Mouse (Mus musculus) adrenal gland, adult 2 months (tissue): ENCODE results near the gene Brap. TPM values are rescaled to one million over a fixed set of nuclear protein-coding genes. Genes with fewer than 3 reads are reported as not detected.
"Not testable (repeated sequence)": the region's sequence is repeated elsewhere in the genome, so short reads cannot be mapped to it uniquely, and the experiment has no call there.

Experiments
- DNase-seq: peaks from one replicate; pipeline ENCODE4 v3.0.0; 2021
- long read RNA-seq: library from polyadenylated mRNA; stranded (forward); transcript quantifications from one replicate; pipeline ENCODE4 v2.0.0, GENCODE M21; 2021
- polyA plus RNA-seq: library from polyadenylated mRNA; depleted of rRNA; stranded (reverse); fragments of >200 nt; gene quantifications from 2 replicates; pipeline ENCODE4 v1.2.3, GENCODE M21; 2012; rRNA removed
- total RNA-seq, 2 experiments: library from RNA; stranded (reverse); gene quantifications; 2 replicates each; pipeline ENCODE4 v1.2.3; 2021

The Brap gene
- total RNA-seq: 10 to 100 TPM; 52.4 to 60.5 TPM
- polyA plus RNA-seq: 14.7 and 17.0 TPM in 2 replicates
- long read RNA-seq, full-length matches to known transcripts: 46 of 58 reads
- long read RNA-seq, partial matches to known transcripts: 6 of 58 reads
- long read RNA-seq, other reads (novel, unspliced or antisense): 6 of 58 reads

DNA sequence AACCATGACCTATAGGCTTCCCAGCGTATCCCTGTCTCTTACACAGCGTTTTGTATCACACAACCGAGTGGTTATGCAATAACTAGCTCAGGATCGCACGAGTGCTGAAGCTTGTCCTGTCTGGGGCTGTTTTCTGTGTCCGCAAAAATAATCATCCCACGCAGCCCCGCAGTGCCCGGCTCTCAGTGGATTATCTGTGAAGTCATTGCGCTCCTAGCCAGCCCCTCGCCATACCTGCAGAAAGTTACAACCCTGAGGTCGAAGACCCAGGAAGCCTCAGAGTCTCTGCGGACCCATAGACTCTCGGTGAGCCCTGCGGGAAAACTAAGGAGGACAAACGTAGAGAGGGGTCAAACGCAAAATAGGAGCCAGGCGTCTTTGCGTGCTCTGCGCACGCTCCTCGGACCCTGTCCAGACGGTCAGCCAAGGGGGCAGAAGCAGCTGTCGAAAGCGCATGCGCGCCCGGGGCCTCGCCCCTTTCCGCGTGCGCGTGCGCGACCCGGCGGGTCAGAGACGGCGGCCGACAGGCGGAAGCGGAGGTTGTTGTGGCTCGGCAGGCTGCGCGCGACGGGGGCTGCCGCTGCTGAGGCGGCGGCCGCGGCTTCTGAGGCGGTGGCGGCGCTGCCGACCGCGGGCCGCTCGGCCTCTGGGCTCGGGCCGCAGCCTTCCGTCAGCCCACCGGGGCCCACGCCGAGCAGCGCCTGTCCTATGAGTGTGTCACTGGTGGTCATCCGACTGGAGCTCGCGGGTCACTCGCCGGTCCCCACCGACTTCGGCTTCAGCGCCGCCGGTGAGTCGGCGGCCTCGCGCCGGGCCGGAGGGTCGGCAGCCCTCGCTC is at the start of gene Brap, which contains the start of gene Acad10:
Gene Brap (plus strand): TSS at position 505 of the 838 bp plus-strand sequence.
Gene Acad10 (minus strand): TSS at position 456 of the 838 bp plus-strand sequence.
- peak; percentile 97 for DNase-seq

DNA sequence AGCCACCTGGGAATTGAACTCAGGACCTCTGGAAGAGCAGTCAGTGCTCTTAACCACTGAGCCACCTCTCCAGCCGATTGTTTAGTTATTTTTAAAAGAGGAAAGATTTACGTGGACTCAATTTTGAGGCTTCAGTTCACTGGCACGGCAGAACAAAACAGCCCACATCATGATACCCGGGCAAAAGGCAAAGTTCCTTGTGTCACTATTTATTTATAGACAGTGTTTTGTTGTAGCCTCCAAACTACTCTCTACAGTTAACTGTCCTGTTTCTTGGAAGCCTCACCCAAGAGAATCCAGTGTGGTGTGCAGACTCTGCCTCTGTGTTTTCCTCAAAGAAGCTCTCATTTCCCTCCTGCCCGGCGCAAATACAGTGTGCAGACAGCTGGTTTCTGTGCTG is 48.3 kb upstream of the Brap start:
- no peak for DNase-seq

DNA sequence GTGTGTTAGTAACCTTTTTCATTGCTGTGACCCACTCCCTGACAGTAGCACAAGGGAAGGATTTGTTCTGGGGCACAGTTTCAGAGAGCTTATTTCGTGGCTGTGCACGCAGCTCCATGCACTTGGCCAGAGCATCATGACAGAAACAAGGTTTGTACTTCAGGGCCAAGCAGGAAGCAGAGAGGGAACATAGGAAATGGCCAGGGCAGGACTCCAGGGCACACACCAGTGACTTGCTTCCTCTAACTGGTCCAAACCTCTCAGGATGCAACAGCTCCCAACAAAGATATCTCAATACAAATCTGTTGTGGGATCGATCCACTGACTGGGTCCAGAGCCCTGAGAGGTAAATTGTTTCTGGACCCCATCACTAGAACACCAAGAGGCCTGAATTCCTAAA is 45.4 kb upstream of the Brap start:
- DNase-seq: not testable (repeated sequence)

DNA sequence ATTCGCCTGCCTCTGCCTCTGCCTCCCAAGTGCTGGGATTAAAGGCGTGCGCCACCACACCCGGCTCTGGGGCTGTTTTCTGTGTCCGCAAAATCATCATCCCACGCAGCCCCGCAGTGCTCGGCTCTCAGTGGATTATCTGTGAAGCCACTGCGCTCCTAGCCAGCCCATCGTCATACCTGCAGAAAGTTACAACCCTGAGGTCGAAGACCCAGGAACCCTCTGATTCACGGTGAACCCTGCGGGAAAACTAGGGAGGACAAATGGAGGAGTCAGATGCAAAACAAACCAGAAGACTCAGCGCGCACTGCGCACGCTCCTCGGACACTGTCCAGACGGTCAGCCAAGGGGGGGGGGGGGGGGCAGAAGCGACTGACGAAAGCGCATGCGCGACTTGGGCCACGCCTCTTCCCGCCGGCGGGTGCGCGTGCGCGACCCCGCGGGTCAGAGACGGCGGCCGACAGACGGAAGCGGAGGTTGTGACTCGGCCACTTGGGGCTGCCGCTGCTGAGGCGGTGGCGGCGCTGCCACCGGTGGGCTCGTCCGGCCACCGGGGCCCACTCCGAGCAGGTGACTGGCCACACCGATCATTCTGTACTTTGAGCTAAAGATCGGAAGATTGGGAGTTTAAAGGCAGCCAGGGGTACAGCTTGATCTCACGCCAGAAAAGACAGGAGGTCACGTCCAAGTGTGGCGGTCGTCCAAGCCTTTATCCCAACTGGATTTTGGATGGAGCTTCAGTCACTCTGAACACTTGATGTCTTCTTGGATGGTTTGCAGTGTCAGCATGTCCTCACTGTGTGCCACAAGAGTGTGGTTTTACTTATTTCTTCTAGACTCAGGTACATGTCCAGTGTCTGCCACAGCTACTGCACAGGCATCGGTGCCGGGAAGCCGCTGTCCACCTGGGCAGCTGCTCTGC is 41.5 kb upstream of the Brap start, which contains the start of gene Acad12:
Gene Acad12 (minus strand): TSS at position 347 of the 922 bp plus-strand sequence.
- peak; percentile 91 for DNase-seq

DNA sequence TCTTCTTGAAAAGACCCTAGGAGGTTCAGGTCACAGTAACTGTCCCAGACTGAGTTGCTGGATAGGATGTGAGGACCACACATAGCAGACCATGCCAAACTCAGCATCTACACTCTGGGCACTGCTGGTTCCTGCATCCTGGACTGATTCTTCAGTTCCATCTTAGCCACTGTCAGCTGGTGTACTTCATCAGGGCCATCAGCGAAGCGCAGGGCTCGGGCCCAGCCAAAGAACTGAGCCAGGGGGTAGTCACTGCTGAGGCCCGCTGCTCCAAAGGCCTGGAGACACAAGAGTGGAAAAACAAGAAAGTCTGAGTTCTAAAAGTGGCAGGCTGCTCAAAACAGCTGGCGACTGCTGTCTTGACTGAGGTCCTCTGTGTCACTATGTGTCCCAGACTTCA is 39.3 kb upstream of the Brap start:
- DNase-seq: no peak

DNA sequence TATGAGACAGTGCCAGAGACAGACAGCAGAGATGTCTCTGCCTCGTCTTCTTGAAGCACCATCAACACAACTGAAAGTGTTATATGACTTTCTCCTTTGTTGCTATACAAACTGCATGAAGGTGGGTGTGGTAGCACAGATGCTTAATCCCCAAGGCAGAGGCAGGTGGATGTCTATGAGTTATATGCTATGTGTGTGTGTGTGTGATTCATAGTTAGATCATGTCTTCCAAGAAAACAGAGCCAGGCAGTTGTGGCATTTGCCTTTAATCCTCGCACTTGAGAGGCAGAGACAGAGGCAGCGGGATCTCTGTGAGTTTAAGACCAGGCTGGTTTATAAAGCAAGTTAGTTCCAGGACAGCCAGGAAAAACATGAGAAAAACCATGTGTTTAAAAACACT is 37.1 kb upstream of the Brap start:
- no peak for DNase-seq

DNA sequence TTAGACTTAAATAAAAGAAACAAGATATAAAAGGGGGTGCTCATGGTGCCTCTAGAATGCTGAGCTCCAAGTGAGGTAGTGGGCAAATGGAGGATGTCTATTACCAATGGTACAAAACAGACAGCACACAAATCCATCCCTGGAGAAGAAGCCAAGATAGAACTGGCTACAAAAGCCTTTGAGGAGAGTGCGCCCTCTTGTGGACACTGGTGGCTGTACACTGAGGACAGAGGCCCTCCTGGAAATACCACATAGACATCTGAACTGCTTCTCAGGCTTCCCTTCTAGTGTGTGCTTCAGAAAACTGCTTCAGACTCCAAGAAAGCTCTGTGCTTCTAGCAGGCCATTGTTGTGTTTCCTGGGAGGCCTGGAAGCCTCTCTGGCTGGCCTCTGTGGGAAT is 32.5 kb upstream of the Brap start:
- peak; percentile 72 for DNase-seq

DNA sequence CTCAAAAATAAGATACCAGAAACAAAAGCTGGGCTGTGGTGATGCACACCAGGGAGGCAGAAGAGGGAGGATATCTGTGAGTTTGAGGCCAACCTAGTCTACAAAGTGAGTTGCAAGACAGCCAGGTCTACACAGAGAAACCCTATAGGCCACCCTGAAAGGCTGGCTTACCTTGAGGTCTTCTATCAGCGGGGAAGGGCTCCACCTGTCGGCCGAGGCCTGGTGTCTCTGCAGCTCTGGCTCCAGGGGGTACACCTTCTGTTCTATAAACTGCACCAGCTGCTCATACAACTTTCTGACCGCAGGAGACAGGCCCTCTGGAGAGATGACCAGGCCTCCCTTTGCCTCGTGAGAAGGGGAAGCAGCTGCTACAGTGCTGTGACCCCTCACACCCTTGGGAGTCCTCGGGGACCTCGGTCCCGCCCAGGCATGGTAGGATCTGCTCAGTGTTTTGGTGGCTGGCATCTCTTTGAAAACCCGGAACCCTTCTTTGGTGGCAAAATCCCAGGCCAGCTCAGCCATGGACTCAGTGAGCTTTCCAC is 29.2 kb upstream of the Brap start:
- DNase-seq: not testable (repeated sequence)

DNA sequence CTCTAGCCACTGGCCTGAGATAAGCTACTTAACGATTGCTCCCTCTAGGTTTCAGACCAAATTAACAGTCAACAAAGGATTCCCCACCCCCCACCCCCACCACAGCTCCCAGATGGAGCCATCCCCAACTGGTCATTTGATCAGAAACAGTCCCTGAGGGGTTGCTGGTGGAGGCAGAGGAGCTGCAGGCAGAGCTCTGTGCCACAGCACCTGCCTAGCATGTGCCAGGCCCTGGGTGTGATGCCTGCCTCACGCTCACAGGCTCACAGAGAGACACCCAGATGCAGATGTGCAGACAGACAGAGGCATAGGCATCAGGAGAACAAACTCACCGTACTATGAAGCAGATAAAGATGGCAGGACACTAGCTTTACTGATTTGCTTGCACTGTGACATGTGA is 27.6 kb upstream of the Brap start:
- no peak for DNase-seq

DNA sequence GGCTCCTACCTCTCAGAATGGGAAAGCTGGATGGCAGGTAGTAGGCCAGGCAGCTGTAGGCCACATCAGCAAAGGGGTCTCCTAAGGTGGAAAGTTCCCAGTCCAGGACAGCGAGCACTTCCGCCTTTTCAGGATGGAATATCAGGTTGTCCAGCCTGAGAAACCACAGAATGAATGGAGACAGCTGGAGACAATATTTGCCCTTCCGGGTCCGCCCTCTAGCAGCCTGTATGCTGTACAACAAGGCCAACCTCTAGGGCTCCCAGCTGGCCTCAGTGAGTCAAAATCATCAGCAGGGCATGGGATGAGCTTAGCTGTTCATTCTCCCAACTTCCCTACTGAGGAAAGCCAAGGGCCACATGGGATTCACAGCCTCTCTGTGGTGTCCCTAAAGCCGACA is 25.7 kb upstream of the Brap start:
- DNase-seq: no peak

DNA sequence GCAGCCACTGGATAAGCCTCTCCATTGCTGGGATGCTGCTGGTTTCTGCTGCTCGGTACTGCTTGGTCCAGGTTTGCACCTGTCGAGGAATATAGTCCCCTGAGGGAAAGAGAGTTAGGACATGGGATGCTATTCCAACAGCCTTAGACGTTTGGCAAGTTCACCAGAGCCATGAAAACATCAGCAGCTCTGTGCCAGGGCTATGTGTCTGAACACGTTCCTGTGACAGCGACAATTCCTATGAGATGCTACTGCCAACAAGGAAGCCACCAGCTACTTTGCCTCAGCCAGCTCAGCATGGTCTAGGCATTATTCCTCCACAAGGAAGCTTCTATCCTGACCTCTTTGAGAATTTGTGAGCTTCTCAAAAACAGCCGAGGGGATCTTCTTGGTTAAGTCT is 23.1 kb upstream of the Brap start:
- DNase-seq: no peak

DNA sequence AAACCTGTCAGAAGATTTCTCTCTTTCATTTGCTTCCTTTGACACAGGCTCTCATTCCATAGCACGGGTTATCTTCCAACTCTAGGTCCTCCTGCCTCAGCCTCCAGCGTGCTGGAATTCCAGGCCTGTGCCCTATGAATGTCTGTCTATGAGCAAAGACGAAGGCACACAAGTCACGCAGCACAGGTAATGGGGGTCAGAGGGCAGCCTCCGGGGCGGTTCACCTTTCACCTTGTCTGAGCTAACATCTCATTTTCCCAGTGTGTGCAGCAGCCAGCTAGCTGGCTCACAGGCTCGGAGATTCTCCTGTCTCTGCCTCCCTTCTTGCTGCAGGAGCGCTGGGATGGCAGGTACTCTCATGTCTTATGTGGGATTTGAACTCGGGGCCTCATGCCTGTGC is 20.8 kb upstream of the Brap start:
- no peak for DNase-seq

DNA sequence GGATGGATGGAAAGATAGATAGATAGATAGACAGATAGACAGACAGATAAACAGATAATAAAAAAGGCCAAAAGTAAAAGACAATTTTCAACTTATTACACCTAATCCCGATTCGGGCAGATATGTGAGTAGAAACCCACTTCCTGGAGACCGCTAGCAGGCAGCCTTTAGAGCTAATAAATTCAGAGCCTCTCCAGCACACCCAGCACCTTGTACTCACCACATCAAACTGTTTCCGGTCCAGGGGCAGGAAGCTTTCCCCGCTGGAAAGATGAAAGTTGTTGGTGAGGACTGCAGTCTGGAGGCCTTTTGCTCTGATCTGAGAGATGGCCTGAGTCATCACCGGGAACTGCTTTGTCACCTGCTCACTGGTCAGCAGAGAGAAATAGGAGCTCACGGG is 11.2 kb upstream of the Brap start:
- peak; percentile 29 for DNase-seq

DNA sequence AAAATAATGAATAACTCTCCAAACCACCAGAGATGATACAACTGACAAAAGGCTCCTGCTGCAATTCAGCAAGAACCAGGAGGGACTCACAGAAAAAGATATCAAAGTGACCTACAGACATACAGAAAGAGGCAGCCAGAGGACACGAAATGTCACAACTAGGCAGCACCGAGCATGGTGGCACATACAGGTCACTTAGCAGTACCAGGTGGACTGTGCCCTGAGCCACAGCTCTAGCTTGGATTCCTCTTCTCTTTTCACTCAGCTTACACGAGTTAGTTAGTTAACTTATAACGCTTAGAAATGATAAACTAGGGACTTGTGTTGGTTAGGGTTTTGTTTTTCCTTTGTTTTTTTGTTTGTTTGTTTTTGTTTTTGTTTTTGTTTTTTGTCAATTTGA is 5.8 kb upstream of the Brap start:
- DNase-seq: no peak

DNA sequence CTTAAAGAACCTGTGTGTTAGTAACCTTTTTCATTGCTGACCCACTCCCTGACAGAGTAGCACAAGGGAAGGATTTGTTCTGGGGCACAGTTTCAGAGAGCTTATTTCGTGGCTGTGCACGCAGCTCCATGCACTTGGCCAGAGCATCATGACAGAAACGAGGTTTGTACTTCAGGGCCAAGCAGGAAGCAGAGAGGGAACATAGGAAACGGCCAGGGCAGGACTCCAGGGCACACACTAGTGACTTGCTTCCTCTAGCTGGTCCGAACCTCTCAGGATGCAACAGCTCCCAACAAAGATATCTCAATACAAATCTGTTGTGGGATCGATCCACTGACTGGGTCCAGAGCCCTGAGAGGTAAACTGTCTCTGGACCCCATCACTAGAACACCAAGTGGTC is 3.5 kb upstream of the Brap start:
- not testable (repeated sequence) for DNase-seq

DNA sequence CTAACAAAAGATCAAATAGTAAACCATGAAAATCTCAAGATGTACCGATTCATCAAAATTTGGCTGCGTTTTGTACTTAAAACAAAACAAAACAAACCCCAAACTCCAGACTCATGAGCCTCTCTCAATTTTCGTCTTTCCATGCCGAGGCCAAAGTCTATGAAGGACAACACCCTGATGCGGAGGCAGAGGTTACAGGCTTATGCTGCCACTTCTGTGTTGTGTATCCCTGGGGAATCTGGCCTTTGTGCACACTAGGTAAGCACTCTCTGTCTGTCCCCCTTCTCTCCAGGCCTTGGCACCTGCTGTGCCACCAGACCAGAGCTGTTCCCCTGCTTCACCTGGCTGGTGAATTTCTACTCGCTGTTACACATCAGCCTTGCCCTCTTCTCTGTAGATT is 2.7 kb upstream of the Brap start:
- DNase-seq: not testable (repeated sequence)

DNA sequence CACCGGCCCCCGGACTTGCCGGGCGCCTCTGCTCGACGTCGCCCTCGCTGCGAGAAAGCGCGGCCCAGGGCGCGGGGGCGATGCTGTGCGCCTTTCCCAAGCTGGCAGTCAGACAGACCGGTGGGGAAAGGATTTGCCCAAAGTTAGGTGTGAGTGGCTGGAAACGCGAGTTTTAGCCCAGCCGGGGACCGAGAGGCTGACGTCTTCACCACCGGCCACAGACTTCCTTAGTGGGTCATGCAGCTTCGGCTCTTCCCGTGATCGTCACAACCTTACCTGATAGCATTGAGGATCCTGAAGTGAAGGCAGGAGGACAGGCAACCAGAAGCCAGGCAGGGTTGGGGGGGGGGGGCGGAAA is 513 bp downstream of the Brap start:
- no peak for DNase-seq

DNA sequence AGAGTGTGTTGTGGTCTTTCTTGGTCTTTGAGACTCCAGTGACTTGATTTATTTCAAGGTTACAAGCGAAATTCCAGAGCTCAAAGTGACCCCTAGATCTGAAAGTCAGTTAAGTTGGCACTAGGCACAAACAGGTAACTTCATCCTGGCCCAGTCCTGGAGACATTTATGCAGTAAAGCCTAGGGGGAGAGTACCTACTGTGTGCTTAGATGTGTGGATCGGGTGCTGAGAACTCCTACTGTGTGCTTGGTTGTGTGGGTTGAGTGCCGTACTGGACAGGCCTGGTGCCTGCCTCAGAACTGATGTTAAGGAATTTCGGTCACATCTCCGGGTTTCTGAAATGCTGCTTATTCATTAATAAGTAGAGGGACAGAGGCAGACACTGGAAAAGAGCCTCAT is 1.1 kb downstream of the Brap start:
- DNase-seq: no peak

DNA sequence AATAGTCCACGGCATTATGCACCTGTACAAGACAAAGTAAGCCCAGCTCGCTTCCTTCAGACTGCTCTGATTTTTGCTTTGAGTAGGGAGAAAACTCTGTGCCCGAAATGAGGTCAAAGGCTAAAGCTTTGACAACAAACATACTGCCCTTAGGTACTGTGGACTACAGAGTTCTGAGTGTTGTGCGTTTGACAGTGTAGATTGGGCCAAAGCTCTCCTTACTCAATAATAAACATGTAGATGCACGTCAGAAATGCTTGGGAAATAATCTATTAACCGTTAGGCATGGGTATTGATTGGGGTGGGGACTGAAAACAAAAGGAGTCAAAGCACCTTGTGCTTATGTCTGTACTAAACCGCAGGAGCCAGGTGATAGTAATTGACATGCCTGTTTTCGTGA is 3.1 kb downstream of the Brap start:
- no peak for DNase-seq

DNA sequence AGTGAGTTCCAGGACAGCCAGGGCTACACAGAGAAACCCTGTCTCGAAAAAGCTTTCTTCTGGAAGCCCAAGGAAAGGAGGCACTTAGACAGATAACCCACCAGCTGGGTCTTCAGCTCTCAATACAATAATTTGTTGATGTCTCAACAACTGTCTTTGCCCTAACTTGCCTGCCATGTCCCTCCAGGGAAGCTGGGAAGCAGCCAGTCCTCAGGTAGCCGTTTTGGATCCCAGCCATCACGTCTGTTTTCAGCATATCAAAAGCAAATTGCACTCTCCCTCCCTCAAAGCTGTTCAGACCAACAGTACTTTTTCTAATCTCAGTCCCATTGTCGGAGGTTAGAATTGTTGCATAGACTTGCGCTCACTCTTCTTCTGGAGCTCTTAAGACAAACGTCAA is 3.7 kb downstream of the Brap start:
- no peak for DNase-seq

DNA sequence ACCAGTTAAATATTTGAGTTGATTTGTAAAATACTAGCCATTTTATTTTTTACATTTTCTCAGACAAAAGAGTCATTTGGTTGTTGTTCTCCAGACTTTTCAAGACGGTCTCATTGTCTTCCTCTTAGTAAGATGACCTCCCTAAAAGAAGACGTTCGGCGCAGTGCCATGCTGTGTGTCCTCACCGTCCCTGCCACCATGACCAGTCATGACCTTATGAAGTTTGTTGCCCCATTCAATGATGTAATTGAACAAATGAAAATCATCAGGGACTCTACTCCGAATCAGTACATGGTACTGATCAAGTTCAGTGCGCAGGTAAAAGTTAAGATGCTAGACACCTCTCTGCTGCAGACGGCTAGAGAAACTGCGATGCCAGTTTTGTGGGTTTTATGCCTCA is 4.6 kb downstream of the Brap start:
- no peak for DNase-seq

DNA sequence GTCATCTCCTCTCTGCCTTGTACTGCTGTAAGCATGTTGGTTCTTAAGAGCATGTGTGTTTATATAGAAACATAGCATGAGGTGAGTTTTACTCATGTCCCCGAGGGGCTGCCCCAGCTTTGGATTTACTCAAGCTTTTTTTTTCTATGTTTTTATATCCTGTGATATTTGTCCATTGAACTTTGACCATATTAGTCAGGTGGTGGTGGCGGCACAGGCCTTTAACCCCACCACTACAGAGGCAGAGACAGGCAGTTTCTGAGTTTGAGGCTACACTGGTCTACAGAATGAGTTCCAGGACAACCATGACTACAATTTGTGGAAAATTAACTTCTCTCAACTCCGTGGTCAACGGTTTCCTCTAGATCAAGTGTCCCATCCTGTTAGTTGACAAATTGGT is 6.7 kb downstream of the Brap start:
- DNase-seq: no peak

DNA sequence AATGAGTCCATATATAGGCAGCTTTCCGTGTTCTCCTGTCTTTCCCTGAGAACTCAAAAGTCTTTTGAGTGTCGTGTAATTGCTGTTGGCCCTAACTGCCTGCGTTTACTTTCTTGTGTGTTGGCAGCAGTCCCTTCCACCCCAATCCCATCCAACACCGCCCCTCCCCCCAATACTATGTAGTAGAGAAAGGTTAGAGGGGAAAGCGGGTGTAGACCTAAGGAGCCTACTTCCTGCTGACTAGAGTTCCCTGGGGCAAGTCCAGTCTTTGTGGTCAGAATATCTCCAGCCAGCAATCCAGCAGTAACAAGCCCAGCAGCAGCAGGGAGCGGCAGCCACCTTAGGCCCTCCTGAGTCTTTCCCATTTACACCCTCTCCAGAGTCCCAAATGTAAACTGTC is 8.0 kb downstream of the Brap start:
- DNase-seq: no peak
